Mouse (Mus musculus): ENCODE results near the gene Tcl1b1. TPM values are rescaled to one million over a fixed set of nuclear protein-coding genes. Genes with fewer than 3 reads are reported as not detected.
"Not testable (repeated sequence)": the region's sequence is repeated elsewhere in the genome, so short reads cannot be mapped to it uniquely, and the experiment has no call there.

The Tcl1b1 gene
- polyA plus RNA-seq, 1 experiment = not detected

GRCm38 (mm10) chr12:105190743-105191142 is 31.3 kb downstream of the Tcl1b1 start, which contains the start of gene Tcl1b3:
Gene Tcl1b3, plus strand, starts transcription at chr12:105191043.
- not testable (repeated sequence) for DNase-seq (ENCODE audit: low spot score)

DNA sequence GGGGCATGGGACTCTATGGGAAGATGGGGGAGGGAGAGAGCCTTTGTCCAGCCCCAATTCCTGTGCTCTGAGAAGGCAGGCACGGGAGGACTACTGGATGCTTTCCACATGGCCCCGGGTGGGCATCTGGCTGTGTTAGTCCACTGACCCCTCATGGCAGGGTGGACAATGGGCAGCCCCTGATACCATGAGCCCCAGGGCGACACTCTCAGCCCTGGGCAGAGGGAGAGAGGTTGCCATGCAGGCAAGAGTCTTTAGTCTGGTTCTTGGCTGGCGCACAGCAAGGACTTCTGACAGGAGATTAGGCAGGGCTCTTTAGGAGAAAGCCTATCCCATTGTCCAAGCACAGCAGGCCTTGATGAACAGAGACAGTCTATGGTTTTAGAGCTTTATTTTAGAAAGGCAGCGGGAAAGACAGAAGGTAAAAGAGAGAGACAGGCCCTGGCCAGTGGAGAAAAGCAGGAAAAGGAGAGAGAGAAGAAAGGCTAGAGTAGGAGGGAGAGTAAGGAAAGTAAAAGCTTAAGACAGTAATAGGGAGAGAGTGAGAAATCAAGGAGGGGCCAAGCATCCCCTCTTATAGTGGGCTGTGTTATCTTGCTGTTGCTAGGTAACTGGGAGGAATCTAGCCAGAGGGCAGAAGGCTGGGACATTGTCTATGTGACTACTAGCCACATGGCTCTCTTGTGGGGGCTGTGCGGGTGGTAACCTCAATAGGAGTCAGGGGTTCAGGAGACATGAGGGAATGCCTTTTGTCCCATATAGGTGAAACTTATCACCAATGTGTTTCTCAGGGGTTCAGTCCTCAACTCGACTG is 40.4 kb downstream of the Tcl1b1 start:
- DNase-seq (ENCODE audit: low spot score) = not testable (repeated sequence)

DNA sequence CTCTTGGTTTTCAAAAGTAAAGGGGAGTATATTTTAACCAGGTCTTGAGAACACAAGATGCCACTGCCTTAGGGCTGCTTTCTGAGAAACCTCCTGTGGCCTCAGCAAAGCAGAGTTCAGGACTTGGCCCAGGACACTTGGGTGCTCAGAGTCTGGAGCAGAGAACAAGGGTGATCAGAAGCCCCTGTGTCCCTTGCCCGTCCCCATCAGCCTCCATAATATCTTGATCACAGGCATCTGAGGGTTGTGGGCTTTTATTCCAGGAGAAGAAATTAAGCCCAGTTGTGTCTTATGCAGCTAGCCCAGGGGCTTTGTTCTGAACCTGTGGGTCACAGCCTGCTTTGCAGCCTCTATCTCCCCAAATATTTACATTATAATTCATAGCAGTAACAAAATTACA is 42.2 kb downstream of the Tcl1b1 start, which contains the start of gene Tcl1b4:
Gene Tcl1b4 (plus strand): TSS at position 301 of the 400 bp plus-strand sequence.
- not testable (repeated sequence) for DNase-seq (ENCODE audit: low spot score)

DNA sequence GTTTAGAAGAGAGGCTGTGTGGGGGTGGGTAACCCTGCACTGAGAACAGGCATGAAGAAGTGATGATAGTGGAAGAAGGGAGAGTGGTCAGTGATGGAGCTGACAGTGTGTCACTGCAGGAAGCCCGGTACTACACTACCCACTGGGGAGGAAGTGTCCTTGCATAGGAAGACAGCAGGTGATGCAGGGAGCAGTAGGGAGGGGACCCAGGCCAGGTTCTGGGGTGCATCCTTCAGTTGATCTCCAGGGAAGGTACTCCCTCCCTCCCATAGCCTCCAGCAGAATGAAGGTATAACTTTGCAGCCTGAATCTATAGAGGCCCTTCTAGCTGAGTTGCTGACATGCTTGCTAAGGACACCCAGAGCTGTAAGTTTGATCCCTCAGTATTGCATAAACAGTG is 47.6 kb downstream of the Tcl1b1 start:
- DNase-seq (ENCODE audit: low spot score) = no peak

DNA sequence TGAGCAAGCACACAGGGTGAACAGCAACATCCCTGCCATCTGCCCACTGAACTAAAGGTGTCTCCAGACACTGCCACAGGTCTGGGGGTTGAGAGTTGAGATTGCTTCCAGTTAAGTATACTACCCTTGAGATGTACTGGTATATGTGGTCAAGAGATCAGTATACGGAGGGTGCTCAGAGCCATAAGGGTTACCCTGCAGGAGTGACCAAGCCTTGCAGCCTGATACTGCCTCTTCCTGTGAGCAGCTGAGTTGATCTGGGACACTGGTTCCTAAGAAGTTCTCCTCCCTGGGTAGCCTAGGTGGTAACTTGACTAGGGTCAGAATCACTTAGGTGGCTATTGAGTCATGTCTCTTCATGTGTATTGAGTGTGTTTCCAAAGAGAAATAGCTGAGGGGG is 49.0 kb downstream of the Tcl1b1 start:
- no peak for DNase-seq (ENCODE audit: low spot score)

- no peak for DNase-seq (ENCODE audit: low spot score)
Measured at GRCm38 (mm10) chr12:105209231-105209630, 49.7 kb downstream of the Tcl1b1 start.

Other genes with a start within 250 kb of the Tcl1b1 start
- gene Syne3, start 149.9 kb upstream of the Tcl1b1 start, polyA plus RNA-seq (2012; rRNA removed) = 3.0 and 5.3 TPM in 2 replicates
- gene Glrx5, start 127.0 kb upstream of the Tcl1b1 start, polyA plus RNA-seq (2012; rRNA removed) = 47.7 and 53.9 TPM in 2 replicates
- not detected in 2 replicates for gene Tcl1b2, start 13.7 kb upstream of the Tcl1b1 start, polyA plus RNA-seq (2012; rRNA removed)
- not detected in 2 replicates for gene Tcl1b5, start 16.7 kb downstream of the Tcl1b1 start, polyA plus RNA-seq (2012; rRNA removed)
- not detected in 2 replicates for gene Tcl1b3, start 31.4 kb downstream of the Tcl1b1 start, polyA plus RNA-seq (2012; rRNA removed)
- not detected in 2 replicates for gene Tcl1b4, start 42.3 kb downstream of the Tcl1b1 start, polyA plus RNA-seq (2012; rRNA removed)
- gene Tcl1, start 63.1 kb downstream of the Tcl1b1 start, polyA plus RNA-seq (2012; rRNA removed) = not detected in 2 replicates
- gene Tunar, start 174.2 kb downstream of the Tcl1b1 start, polyA plus RNA-seq (2012; rRNA removed) = not detected in 2 replicates